Mouse (Mus musculus) frontal cortex, postnatal 36 days (tissue): ENCODE results near the gene Ush2a.

ENCODE experiments used
- DNase-seq, 2 experiments: peaks; one replicate each; pipeline ENCODE4 v3.0.0; 2022; ENCODE audit warnings: low spot score in 2 of 2

Ush2a gene

DNA sequence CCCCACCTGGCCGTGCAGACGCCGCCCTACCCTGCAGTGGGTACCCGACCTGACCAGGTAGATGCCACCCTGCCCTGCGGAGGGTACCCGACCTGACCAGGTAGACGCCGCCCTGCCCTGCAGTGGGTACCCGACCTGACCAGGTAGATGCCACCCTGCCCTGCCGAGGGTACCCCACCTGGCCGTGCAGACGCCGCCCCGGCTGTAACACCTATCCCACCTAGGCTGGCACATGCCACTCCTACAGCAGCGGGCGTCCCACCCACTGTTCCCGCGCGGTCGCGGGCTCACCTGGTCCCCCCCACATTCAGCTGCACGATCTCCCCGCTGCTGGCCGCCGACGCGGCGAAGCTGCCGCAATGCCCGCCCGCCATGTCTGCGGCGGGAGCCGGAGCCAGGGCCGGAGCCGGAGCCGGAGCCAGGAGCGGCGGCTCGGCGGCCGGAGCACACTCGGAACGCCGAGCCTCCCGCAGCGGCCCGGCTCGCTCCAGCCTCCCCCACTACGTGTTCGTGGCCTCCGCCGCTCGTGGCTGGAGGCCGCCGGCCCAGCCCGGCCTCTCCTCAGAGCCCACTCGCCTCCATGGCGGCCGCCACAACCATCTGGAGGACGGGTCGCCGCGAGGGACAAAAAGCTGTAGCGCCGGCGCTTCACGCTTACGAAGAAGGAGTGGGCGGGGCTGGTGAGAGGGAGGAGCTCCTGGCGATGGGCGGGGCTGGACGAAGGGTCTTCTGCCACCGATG lies 745.6 kb downstream of the Ush2a start, which contains the start of gene Kctd3:
Kctd3 (minus strand) TSS at position 603 of the 741 bp plus-strand sequence.
- peak; percentile 95 to 97 for DNase-seq

DNA sequence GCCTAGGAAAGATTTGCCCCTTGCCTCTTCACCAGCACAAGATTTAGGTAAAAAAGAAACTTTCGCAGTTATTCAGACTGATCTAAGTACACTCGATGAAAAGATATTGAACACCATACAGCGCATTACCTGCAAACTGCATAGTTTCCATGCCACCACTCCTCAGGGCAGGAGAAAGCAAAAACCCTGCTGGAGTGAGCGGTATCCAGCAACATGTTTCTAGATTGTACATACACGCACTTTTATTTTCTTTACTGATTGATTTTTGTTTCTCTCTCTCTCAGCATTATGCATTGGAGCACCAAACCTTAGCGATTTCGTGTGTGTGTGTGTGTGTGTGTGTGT lies 746.1 kb downstream of the Ush2a start:
- no peak for DNase-seq

DNA sequence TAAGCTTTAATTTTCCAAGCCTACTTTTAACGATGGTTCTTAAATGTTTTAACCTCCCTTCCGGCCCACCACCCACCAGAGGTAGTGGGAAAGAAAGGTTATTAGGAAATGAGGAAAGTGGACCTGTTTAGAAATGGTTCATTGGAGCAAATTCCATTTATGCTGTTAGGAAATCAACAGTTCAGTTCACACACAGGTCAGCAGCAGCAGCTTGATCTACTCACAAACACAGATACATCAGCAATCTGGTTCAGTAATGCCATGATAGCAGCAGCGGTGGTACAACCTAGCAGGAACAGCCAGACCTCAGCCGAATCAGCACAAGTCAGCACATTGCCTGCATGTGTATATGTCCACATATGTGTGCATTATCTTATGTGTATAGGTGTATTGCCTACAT lies 748.8 kb downstream of the Ush2a start:
- DNase-seq: no peak

DNA sequence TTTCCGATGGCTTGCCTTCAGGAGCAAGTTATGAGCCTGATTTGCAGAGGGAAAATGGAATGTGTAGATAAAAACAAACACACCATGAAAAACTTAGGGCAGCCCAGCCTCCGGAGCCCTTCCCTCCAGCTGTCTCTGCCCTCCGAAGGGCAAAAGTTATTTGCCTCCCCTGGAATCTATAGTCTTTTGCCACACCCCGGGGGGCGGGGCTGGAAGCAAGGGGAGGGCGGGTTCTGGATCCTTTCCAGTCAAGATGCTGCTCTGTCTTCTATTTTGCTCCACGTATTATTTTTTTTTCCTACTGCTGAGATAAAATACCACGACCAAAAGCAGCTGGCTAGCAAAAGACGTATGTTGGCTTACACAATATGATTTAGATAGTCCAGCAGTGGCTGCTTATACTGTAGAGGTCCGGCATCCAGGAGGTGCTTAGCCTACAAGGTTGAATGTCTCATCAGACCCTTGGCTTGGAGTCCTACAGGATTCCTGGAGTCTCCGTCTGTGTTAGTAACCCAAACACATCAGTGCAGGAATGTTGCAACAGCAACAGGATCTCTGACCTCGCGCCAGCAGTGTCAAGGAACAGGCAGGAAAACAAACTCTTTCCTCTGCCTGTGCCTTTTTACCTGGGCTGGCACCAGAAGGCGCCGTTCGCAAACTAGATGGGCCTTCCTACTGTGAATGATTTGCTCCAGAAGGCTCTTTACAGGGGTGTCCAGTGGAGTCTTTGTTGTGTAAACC lies 751.2 kb downstream of the Ush2a start:
- no peak for DNase-seq

DNA sequence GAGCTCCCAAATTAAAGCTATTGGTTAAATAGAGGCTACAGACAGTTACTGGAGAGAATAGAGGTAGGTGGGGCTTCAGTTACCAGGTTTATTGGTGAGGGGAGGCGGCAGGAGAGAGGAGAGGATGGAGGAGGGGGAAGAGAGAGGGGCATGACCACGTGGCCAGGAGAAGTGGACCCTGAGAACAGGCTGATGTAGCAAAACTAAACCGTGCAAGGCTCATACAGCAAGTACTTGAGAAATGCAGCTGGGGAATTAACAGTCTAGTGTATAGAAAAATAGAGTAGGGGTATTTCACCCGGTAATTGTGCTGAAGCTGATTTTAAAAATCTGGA lies 751.7 kb downstream of the Ush2a start:
- no peak for DNase-seq
